Mouse (Mus musculus): ENCODE measurements around the gene Cmtr1.

Gene Cmtr1

DNA sequence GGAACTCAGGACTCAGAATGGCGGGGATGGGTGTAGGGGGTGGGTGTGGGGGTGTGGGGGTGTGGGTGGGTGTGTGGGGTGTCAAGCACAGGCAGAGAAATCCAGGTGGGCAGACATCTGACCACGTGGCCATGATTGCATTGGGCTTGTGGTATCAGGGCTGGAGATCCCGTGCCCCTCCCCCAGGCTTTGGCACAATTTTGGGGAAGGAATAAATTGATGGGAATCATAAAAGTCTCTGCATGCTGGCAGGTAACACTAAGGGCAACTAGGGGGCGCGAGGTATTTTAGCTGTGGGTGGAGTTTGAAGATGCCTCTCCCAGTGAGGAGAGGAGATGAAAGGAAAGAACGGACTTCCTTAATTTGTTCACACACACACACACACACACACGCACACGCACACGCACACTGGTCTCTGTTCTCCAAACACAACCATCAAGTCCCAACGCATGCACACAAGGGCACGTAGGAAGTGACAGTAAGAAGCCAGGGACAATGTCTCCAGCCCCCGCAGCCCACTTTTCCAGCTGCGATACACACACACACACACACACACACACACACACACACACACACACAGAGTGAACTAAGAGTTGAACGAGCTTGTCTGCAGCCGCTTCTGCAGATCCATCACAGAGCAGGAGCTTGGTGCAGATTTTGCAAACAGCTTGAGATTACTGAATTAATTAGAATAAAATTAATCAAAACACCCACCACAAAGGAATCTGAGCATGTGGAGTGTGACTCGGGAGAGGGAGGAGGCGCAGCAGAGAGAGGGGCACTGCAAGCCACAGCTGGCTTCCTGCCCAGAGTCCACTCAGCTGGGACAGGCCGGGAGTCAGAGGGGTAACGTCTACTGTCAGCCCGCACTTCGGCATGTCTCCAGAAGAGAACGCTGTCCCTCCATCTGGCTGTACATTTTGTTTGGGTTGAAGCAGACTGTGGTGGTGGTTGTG lies 77.7 kb downstream of the Cmtr1 start:
- DNase-seq (ENCODE audit: low spot score): peak; percentile 51

DNA sequence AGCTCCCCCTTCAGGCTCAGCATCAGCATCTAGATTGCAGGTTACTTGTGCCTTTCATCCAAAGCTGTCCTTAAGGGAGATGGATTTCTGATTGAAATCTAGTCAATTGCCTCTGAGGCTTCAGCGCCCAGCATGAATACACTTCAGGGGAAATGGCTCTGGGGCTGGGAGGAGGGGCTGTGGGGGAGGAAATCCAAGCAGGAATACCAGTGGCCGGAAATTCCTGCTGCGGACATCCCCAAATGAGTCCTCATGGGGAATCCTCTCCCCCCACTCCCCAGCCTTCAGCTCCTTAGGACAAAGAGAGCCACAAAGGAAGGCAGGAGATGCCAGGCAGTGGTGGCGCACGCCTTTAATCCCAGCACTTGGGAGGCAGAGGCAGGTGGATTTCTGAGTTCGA lies 87.1 kb downstream of the Cmtr1 start:
- no peak for DNase-seq (ENCODE audit: low spot score)

DNA sequence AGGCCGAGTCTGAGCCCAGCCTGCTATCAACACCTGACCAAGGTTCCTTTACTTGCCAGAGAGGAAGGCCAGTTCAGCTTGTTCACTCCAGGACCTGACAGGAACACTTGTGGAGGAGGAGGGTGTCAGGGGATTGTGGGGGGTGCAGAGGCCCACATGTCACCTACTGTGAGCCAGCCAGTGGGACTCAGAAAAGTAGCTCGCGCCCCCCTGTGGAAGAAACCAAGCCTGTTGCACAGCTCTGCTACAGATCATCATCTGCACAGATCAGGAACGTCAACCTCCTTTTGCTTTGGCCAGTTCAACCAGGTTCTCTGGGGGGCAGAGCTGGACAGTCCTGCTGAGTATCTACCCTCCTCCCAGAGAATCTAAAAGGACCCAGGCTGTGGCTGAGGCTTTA lies 94.1 kb downstream of the Cmtr1 start:
- no peak for DNase-seq (ENCODE audit: low spot score)
